Mouse (Mus musculus) ES-Bruce4 (cell line): Measurements from ENCODE around the gene Rln1. TPM values are rescaled to one million over a fixed set of nuclear protein-coding genes. Genes with fewer than 3 reads are reported as not detected.

Experiments
- H3K27ac ChIP-seq: 2 replicates; pipeline ENCODE4 v1.5.1; 2012; ENCODE audit warnings: low read length, inconsistent platforms; ENCODE audit not compliant: insufficient read depth
- H3K27me3 ChIP-seq: 2 replicates; pipeline ENCODE4 v1.6.1; 2012; ENCODE audit warnings: mild to moderate bottlenecking, low read length, inconsistent platforms; ENCODE audit not compliant: control insufficient read depth, poor library complexity, insufficient read depth, severe bottlenecking
- H3K36me3 ChIP-seq: 2 replicates; pipeline ENCODE4 v1.6.1; 2012; ENCODE audit warnings: inconsistent platforms, mild to moderate bottlenecking, low read length, moderate library complexity; ENCODE audit not compliant: control insufficient read depth, poor library complexity, insufficient read depth, severe bottlenecking
- H3K4me1 ChIP-seq: one replicate; pipeline ENCODE4 v1.8.1; 2011; ENCODE audit warnings: low read length; ENCODE audit not compliant: control insufficient read depth, insufficient read depth
- H3K4me3 ChIP-seq: 2 replicates; pipeline ENCODE4 v1.5.1; 2011; ENCODE audit warnings: low read depth, mild to moderate bottlenecking, low read length
- H3K9ac ChIP-seq: 2 replicates; pipeline ENCODE4 v1.6.1; 2012; ENCODE audit warnings: low read depth, mild to moderate bottlenecking, inconsistent platforms; ENCODE audit not compliant: poor library complexity, severe bottlenecking
- H3K9me3 ChIP-seq: replicated peaks from 2 replicates; pipeline ENCODE4 v1.6.1; 2012; ENCODE audit warnings: mild to moderate bottlenecking, low read length, inconsistent platforms; ENCODE audit not compliant: control insufficient read depth, poor library complexity, insufficient read depth, severe bottlenecking
- CTCF ChIP-seq: IDR thresholded peaks from one replicate; pipeline ENCODE4 v1.8.1; 2011; ENCODE audit warnings: low read depth, low read length
- EP300 ChIP-seq: IDR thresholded peaks from 2 replicates; pipeline ENCODE4 v1.6.1; 2011; ENCODE audit warnings: low read depth, low read length; ENCODE audit not compliant: insufficient read depth
- POLR2A ChIP-seq: IDR thresholded peaks from one replicate; pipeline ENCODE4 v1.8.1; 2011; ENCODE audit warnings: low read length; ENCODE audit not compliant: insufficient read depth
- polyA plus RNA-seq: library from polyadenylated mRNA; stranded (reverse); fragments of >200 nt; gene quantifications from 2 replicates; pipeline ENCODE4 v1.2.4, GENCODE M21; 2011; ENCODE audit warnings: low read depth; ENCODE audit not compliant: missing spikeins, insufficient read depth, insufficient read length

Rln1 gene
- polyA plus RNA-seq = 2.0 and 2.2 TPM in 2 replicates

DNA sequence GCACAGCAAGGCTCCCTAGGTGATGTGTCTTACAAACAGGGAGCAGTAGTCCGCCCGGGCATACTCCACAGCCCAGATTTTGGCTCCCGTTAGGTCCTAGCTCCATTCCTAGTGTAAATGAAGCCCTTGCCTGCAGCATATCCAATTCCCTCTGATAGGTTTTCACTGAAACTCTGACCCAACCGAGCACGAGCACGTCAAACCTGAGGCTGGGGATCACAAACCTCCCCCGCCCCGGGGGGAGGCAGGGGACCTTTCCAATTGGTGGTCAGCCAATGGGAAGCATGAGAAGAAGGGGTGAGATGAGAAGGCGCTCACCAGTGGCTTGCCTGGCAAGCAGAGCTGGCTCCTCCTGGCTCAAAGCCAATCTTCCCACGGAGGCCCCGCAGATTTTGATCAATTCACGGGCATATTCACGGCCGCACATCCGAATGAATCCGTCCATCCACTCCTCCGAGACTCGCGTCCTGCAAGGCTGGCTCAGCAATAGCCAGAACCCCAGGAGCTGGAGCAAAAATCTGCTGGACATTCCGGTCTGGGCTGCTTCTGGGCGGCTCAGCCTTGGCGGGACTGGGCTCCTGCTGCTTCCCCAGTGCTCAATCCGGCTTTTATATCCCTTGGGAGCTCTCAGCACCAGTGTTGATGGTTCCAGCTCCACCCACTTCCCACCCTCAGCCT is at the start of gene Rln1:
Gene Rln1 (minus strand): TSS at position 603 of the 678 bp plus-strand sequence.
- no peak for TF ChIP-seq CTCF
- TF ChIP-seq POLR2A = no peak
- no peak for TF ChIP-seq EP300
- Histone ChIP-seq H3K9ac (peak within 1 kb of the TSS; percentile 49), H3K36me3 (no peaks in the 10 kb centered on the region), H3K9me3 (no peaks in the 10 kb centered on the region), H3K27me3 (no peaks in the 10 kb centered on the region), H3K27ac (no peak within 1 kb of the TSS), H3K4me1 (no peaks in the 10 kb centered on the region), H3K4me3 (peak within 1 kb of the TSS; percentile 59)

GRCm38 (mm10) chr19:29383368-29383767 is 48.9 kb upstream of the Rln1 start:
- no peaks in the 10 kb centered on the region for H3K27me3 ChIP-seq
- H3K4me1 ChIP-seq = no peaks in the 10 kb centered on the region
- TF ChIP-seq POLR2A (no peak), CTCF (no peak), EP300 (no peak)
- H3K9me3 ChIP-seq = no peaks in the 10 kb centered on the region
- no peak overlapping the region for H3K9ac ChIP-seq
- no peak overlapping the region for H3K4me3 ChIP-seq
- no peaks in the 10 kb centered on the region for H3K36me3 ChIP-seq
- H3K27ac ChIP-seq = no peak overlapping the region

- no peak overlapping the region for H3K9ac ChIP-seq
- H3K9me3 ChIP-seq = no peaks in the 10 kb centered on the region
- H3K4me3 ChIP-seq = no peak overlapping the region
- no peak overlapping the region for H3K27ac ChIP-seq
- TF ChIP-seq CTCF (no peak), EP300 (no peak), POLR2A (no peak)
- H3K4me1 ChIP-seq = no peaks in the 10 kb centered on the region
- no peaks in the 10 kb centered on the region; the same call in 1 of the 2 replicates for H3K27me3 ChIP-seq
- H3K36me3 ChIP-seq = no peaks in the 10 kb centered on the region
These were observed 45.6 kb upstream of the Rln1 start for GRCm38 (mm10) chr19:29379839-29380603.

DNA sequence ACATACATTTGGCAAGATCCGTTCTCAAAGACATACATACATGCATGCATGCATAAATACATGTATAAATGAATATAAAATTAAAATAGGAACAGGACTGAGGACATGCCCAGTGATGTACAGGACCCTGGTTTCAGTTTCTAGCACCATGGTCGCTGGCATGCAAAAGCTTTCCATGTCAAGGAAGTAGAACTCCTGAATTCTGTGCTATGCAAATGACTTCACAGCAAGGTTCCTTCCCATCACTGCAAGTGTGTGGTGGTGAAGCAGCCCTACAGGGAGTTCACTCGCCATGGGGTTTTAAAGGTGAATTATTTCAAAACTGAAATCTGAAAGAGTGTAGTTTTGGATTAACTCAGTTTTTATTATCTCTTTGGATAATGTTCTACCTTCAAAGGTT is 41.9 kb upstream of the Rln1 start:
- Histone ChIP-seq H3K4me1 (no peaks in the 10 kb centered on the region), H3K27ac (no peak overlapping the region), H3K9ac (no peak overlapping the region), H3K4me3 (no peak overlapping the region), H3K9me3 (no peaks in the 10 kb centered on the region), H3K36me3 (no peaks in the 10 kb centered on the region), H3K27me3 (no peaks in the 10 kb centered on the region; the same call in 1 of the 2 replicates)
- TF ChIP-seq POLR2A = no peak
- no peak for TF ChIP-seq EP300
- no peak for TF ChIP-seq CTCF

DNA sequence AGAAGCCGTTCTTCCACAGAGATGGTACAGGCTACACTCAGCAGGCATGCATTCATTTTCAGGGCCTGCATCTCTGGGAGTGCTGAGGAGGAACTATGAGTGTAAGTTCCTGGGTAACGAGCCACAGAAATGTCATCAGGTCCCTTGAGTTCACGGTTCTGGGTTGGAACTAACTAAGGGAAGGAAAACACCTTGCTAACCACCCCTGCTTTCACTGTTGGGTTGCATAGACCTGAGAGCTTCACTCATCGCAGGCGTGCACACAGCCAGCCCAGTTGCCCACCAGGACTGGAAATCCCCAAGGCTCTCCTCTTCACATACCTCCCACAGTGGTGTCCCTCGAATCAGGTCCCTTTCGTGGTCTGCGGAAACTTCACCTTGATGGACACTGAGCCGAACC is 40.5 kb upstream of the Rln1 start:
- no peaks in the 10 kb centered on the region for H3K9me3 ChIP-seq
- TF ChIP-seq POLR2A (no peak), CTCF (no peak), EP300 (no peak)

DNA sequence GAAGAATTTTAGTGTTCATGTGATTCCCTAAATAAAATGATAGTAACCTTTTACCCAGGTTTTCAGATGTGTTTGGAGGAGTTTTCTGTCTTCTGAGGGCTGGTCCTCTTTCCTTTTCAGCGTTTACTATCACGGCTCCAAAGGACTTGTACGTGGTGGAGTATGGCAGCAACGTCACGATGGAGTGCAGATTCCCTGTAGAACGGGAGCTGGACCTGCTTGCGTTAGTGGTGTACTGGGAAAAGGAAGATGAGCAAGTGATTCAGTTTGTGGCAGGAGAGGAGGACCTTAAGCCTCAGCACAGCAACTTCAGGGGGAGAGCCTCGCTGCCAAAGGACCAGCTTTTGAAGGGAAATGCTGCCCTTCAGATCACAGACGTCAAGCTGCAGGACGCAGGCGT is 39.0 kb upstream of the Rln1 start:
- TF ChIP-seq CTCF (no peak), POLR2A (no peak), EP300 (no peak)
- H3K4me3 ChIP-seq = no peak overlapping the region
- no peaks in the 10 kb centered on the region; the same call in 1 of the 2 replicates for H3K27me3 ChIP-seq
- H3K9me3 ChIP-seq = no peaks in the 10 kb centered on the region
- H3K4me1 ChIP-seq = no peaks in the 10 kb centered on the region
- H3K27ac ChIP-seq = no peak overlapping the region
- H3K36me3 ChIP-seq = no peaks in the 10 kb centered on the region
- no peak overlapping the region for H3K9ac ChIP-seq

More for the DNA sequence above, 40.5 kb upstream of the Rln1 start:
- no peak overlapping the region for H3K27ac ChIP-seq
- H3K4me3 ChIP-seq = no peak overlapping the region
- no peaks in the 10 kb centered on the region for H3K36me3 ChIP-seq
- no peaks in the 10 kb centered on the region; the same call in 1 of the 2 replicates for H3K27me3 ChIP-seq
- no peaks in the 10 kb centered on the region for H3K4me1 ChIP-seq
- H3K9ac ChIP-seq = no peak overlapping the region
